In genomic region chr11:104318940-104319781, GRCm38 (mm10) we compare ENCODE assay signal across 8 mouse cellular contexts.
DNase-seq lines count a peak whose midpoint lies in the region; ATAC-seq and TF ChIP-seq lines count a peak whose summit lies in the region.

No protein-coding gene starts in this region.

- TF ChIP-seq CTCF in gastrocnemius, adult 2 months (IDR thresholded peaks at IDR 0.05): 0 out of 2 replicates have a peak, but pooled peaks have one; percentile 1
- no peak for TF ChIP-seq CTCF in embryonic fibroblast, embryonic 13.5 days (IDR thresholded peaks at IDR 0.05; ENCODE audit: borderline replicate concordance, insufficient read depth, low read length)
- TF ChIP-seq CTCF in liver, embryonic 14.5 days (IDR thresholded peaks at IDR 0.05; ENCODE audit: low read depth): no peak

- no peak for TF ChIP-seq POLR2A in embryonic fibroblast, embryonic 13.5 days (IDR thresholded peaks at IDR 0.05; ENCODE audit: low read depth, low read length)

- H3K27ac ChIP-seq in gastrocnemius, adult 2 months: peak overlapping the region; percentile 76
- no peak overlapping the region for H3K27ac ChIP-seq in embryonic fibroblast, embryonic 13.5 days (ENCODE audit: insufficient read depth, low read length)
- H3K27ac ChIP-seq in liver, embryonic 14.5 days: no peak overlapping the region

- H3K4me3 ChIP-seq in gastrocnemius, adult 2 months: peak overlapping the region; percentile 66
- H3K4me3 ChIP-seq in embryonic fibroblast, embryonic 13.5 days (ENCODE audit: insufficient read depth, low read length): peak overlapping the region; percentile 12
- peak overlapping the region; percentile 23 to 36 for H3K4me3 ChIP-seq in liver, embryonic 14.5 days (ENCODE audit: insufficient read depth in 1 of 2, low read depth in 2 of 2, low read length in 2 of 2)

- intact Hi-C loops in gastrocnemius, adult 2 months (cut with DNase I): no loop called here

- H3K9ac ChIP-seq in liver, embryonic 14.5 days (replicated peaks): no peak overlapping the region

- no peaks in the 10 kb centered on the region for H3K9me3 ChIP-seq in liver, embryonic 14.5 days (ENCODE audit: control insufficient read depth, low read length)

- peak; percentile 37 to 38; a peak in 2 of 4 replicates for ATAC-seq in hematopoietic stem cell, adult 5-6 weeks (replicated peaks in 1 of 2; ENCODE audit: insufficient read depth in 1 of 2, low FRiP score in 2 of 2, low TSS enrichment in 1 of 2, low read depth in 1 of 2, poor library complexity in 2 of 2, severe bottlenecking in 2 of 2)
- peak; percentile 45; the same call in 1 of the 2 replicates for ATAC-seq in liver, embryonic 14.5 days (ENCODE audit: insufficient read depth)

- no peak for TF ChIP-seq EP300 in liver, embryonic 14.5 days (IDR thresholded peaks at IDR 0.05; ENCODE audit: low read depth)

- H3K36me3 ChIP-seq in liver, embryonic 14.5 days (replicated peaks; ENCODE audit: control insufficient read depth, insufficient read depth, low read depth): no peaks in the 10 kb centered on the region

- 2% methylated on average over 24 of the region's 24 CpGs for WGBS in liver, embryonic 14.5 days (ENCODE audit: insufficient replicate concordance)

- DNase-seq in gastrocnemius, adult 2 months: peak; percentile 46
- no peak for DNase-seq in gastrocnemius, postnatal 4 days (ENCODE audit: low spot score in 2 of 2)
- peak; percentile 24 for DNase-seq in adrenal gland, postnatal 25 days
- DNase-seq in liver, embryonic 14.5 days (ENCODE audit: low read depth in 3 of 3, low spot score in 3 of 3): no peak
- DNase-seq in natural killer cell, adult 2 months (ENCODE audit: low spot score in 2 of 2): peak; percentile 21 to 40
- DNase-seq in spleen, adult 18-20 months: no peak

- H3K27me3 ChIP-seq in liver, embryonic 14.5 days (ENCODE audit: control insufficient read depth, insufficient read depth, low read length): no peaks in the 10 kb centered on the region

- H3K4me2 ChIP-seq in liver, embryonic 14.5 days (ENCODE audit: low read depth): peak overlapping the region; percentile 62

- H3K4me1 ChIP-seq in embryonic fibroblast, embryonic 13.5 days (ENCODE audit: control insufficient read depth, insufficient read depth, low read length): no peaks in the 10 kb centered on the region; the same call in 1 of the 2 replicates
- peaks cover 5 to 12% of the 10 kb centered on the region in 2 experiments; a peak in 3 of 4 replicates for H3K4me1 ChIP-seq in liver, embryonic 14.5 days (replicated peaks; ENCODE audit: control insufficient read depth in 2 of 2, insufficient read depth in 2 of 2, low read length in 1 of 2)

Comparison
In these comparisons a context has a peak if more than half of its experiments do, and no peak if none do; other contexts are left out.
1. DNase-seq: peak in gastrocnemius, adult 2 months (single experiment), adrenal gland, postnatal 25 days (single experiment) and natural killer cell, adult 2 months (2 of 2); none in gastrocnemius, postnatal 4 days (0 of 2), liver, embryonic 14.5 days (0 of 3) and spleen, adult 18-20 months (0 of 2).
2. H3K4me3 ChIP-seq: peak in every context shown above with its lines; median percentile 66 in gastrocnemius, adult 2 months; 30 in liver, embryonic 14.5 days; 12 in embryonic fibroblast, embryonic 13.5 days.